Mouse (Mus musculus) kidney, postnatal 10 days (tissue): ENCODE data around the gene Pdcd6ip.
"Not testable (repeated sequence)": the region's sequence is repeated elsewhere in the genome, so short reads cannot be mapped to it uniquely, and the experiment has no call there.

Source experiments
- DNase-seq: peaks from one replicate; pipeline ENCODE4 v3.0.0; 2021; ENCODE audit warnings: mixed read lengths

Gene Pdcd6ip

GRCm38 (mm10) chr9:113687461-113687860 lies 20.6 kb downstream of the Pdcd6ip start:
- DNase-seq: no peak

GRCm38 (mm10) chr9:113673721-113674120 lies 34.3 kb downstream of the Pdcd6ip start:
- DNase-seq: no peak

- DNase-seq: no peak
Observed at GRCm38 (mm10) chr9:113672352-113672751, 35.7 kb downstream of the Pdcd6ip start.

GRCm38 (mm10) chr9:113670857-113671106 lies 37.3 kb downstream of the Pdcd6ip start:
- no peak for DNase-seq

- no peak for DNase-seq
Observed at GRCm38 (mm10) chr9:113670105-113670856, 37.8 kb downstream of the Pdcd6ip start.

- no peak for DNase-seq
Observed at GRCm38 (mm10) chr9:113663476-113663875, 44.6 kb downstream of the Pdcd6ip start.

- DNase-seq: no peak
Observed at GRCm38 (mm10) chr9:113657837-113658236, 50.2 kb downstream of the Pdcd6ip start.

GRCm38 (mm10) chr9:113653571-113653970 lies 54.5 kb downstream of the Pdcd6ip start:
- peak; percentile 45 for DNase-seq

- DNase-seq: no peak
Observed at GRCm38 (mm10) chr9:113650787-113651186, 57.3 kb downstream of the Pdcd6ip start.

GRCm38 (mm10) chr9:113649211-113649610 lies 58.8 kb downstream of the Pdcd6ip start:
- not testable (repeated sequence) for DNase-seq

- DNase-seq: no peak
Observed at GRCm38 (mm10) chr9:113645837-113646169, 62.3 kb downstream of the Pdcd6ip start.

GRCm38 (mm10) chr9:113645153-113645836 lies 62.8 kb downstream of the Pdcd6ip start:
- peak; percentile 80 for DNase-seq

- DNase-seq: no peak
Observed at GRCm38 (mm10) chr9:113644701-113645100, 63.4 kb downstream of the Pdcd6ip start.

- DNase-seq: no peak
Observed at GRCm38 (mm10) chr9:113644076-113644475, 64.0 kb downstream of the Pdcd6ip start.

- DNase-seq: no peak
Observed at GRCm38 (mm10) chr9:113643669-113644068, 64.4 kb downstream of the Pdcd6ip start.

GRCm38 (mm10) chr9:113634986-113635385 lies 73.1 kb downstream of the Pdcd6ip start:
- no peak for DNase-seq

GRCm38 (mm10) chr9:113633168-113633744 lies 74.8 kb downstream of the Pdcd6ip start:
- DNase-seq: no peak

GRCm38 (mm10) chr9:113632350-113633043 lies 75.6 kb downstream of the Pdcd6ip start:
- no peak for DNase-seq

- peak; percentile 70 for DNase-seq
Observed at GRCm38 (mm10) chr9:113629632-113630031, 78.4 kb downstream of the Pdcd6ip start.

- no peak for DNase-seq
Observed at GRCm38 (mm10) chr9:113629191-113629590, 78.9 kb downstream of the Pdcd6ip start.

- DNase-seq: no peak
Observed at GRCm38 (mm10) chr9:113628780-113629179, 79.3 kb downstream of the Pdcd6ip start.

- no peak for DNase-seq
Observed at GRCm38 (mm10) chr9:113626730-113627129, 81.3 kb downstream of the Pdcd6ip start.

- no peak for DNase-seq
Observed at GRCm38 (mm10) chr9:113624086-113624485, 84.0 kb downstream of the Pdcd6ip start.

- DNase-seq: no peak
Observed at GRCm38 (mm10) chr9:113617081-113617480, 91.0 kb downstream of the Pdcd6ip start.
